Comparison of ENCODE assay signal across 7 mouse cellular contexts in the genomic region with DNA sequence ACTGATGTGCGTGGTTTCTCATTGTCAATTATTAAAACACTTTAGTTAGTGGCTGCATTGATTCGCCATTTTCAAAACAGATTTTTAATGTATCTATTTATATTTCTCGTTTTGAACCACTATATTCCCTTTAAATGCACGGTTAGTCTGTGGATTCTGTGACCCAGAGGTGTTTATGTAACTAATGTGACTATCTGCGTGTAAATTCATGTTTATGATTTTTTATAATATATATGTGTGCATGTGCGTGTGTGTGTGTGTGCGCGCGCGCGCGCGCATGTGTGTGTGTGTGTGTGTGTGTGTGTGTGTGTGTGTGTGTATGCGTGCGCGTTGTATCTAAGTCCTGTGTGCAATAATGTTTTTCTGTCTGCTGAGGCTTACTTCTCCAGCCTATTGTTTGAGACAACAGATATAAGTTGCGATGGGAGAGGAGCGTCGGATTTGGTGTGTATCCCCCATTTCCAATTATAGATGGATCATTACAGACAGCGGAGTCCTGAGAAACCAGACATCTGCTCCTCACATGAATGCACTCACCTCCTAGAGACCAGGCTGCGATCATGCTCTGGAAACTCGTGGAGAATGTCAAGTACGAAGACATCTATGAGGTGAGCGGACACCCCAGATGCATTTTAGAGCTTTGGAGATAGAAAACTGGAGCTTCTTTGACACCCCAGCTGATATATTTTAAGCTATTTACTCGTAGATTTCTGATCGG. TPM values are rescaled to one million over a fixed set of nuclear protein-coding genes. Genes with fewer than 3 reads are reported as not detected.
DNase-seq lines count a peak whose midpoint lies in the region; ATAC-seq and TF ChIP-seq lines count a peak whose summit lies in the region.

TSS of gene Tfap2b (plus strand) at position 274 of the 718 bp plus-strand sequence.

- H3K9me3 ChIP-seq in lung, embryonic 16.5 days (ENCODE audit: control insufficient read depth, low read length) = no peaks in the 10 kb centered on the region
- no peaks in the 10 kb centered on the region for H3K9me3 ChIP-seq in forebrain, embryonic 12.5 days
- H3K9me3 ChIP-seq in limb, embryonic 14.5 days (ENCODE audit: control insufficient read depth, low read length) = no peaks in the 10 kb centered on the region
- no peaks in the 10 kb centered on the region for H3K9me3 ChIP-seq in stomach, postnatal 0 days (ENCODE audit: control insufficient read depth, low read length)

- no peak within 1 kb of the TSS for H3K9ac ChIP-seq in lung, embryonic 16.5 days (ENCODE audit: low read length)
- peak within 1 kb of the TSS; percentile 44; the same call in 1 of the 2 replicates for H3K9ac ChIP-seq in forebrain, embryonic 12.5 days
- peak within 1 kb of the TSS; percentile 84 for H3K9ac ChIP-seq in limb, embryonic 14.5 days (ENCODE audit: low read depth, low read length, severe bottlenecking)
- no peak within 1 kb of the TSS for H3K9ac ChIP-seq in stomach, postnatal 0 days (ENCODE audit: low read length)

- DNase-seq in lung, postnatal 10 days = no peak
- DNase-seq in limb, embryonic 14.5 days (ENCODE audit: low spot score) = peak; percentile 15
- DNase-seq in stomach, postnatal 0 days (ENCODE audit: low spot score) = no peak
- DNase-seq in layer of hippocampus, postnatal 10 days (ENCODE audit: low spot score in 2 of 2) = no peak
- no peak for DNase-seq in spleen, postnatal 4 days (ENCODE audit: low spot score in 2 of 2)

- peaks cover 55% of the 10 kb centered on the region for H3K27me3 ChIP-seq in lung, embryonic 16.5 days (ENCODE audit: control insufficient read depth, insufficient read depth, low read depth, low read length)
- peaks cover 65% of the 10 kb centered on the region for H3K27me3 ChIP-seq in forebrain, embryonic 12.5 days
- H3K27me3 ChIP-seq in limb, embryonic 14.5 days (ENCODE audit: control insufficient read depth, insufficient read depth, low read length) = peaks cover 45% of the 10 kb centered on the region
- no peaks in the 10 kb centered on the region; the same call in 1 of the 2 replicates for H3K27me3 ChIP-seq in stomach, postnatal 0 days (ENCODE audit: control insufficient read depth, insufficient read depth, low read length)

- H3K36me3 ChIP-seq in lung, embryonic 16.5 days (ENCODE audit: control insufficient read depth, insufficient read depth, low read length) = no peaks in the 10 kb centered on the region
- H3K36me3 ChIP-seq in forebrain, embryonic 12.5 days (replicated peaks) = no peaks in the 10 kb centered on the region
- no peaks in the 10 kb centered on the region for H3K36me3 ChIP-seq in limb, embryonic 14.5 days (ENCODE audit: control insufficient read depth, insufficient read depth, low read length)
- H3K36me3 ChIP-seq in stomach, postnatal 0 days (ENCODE audit: control insufficient read depth, insufficient read depth, low read length) = no peaks in the 10 kb centered on the region

- no peak within 1 kb of the TSS for H3K27ac ChIP-seq in lung, embryonic 16.5 days (ENCODE audit: low read length)
- H3K27ac ChIP-seq in forebrain, embryonic 12.5 days = peak within 1 kb of the TSS; percentile 56; the same call in 1 of the 2 replicates
- peak within 1 kb of the TSS; percentile 86 for H3K27ac ChIP-seq in limb, embryonic 14.5 days (replicated peaks; ENCODE audit: low read depth, low read length)
- no peak within 1 kb of the TSS for H3K27ac ChIP-seq in stomach, postnatal 0 days (replicated peaks)

- TF ChIP-seq POLR2A in limb, embryonic 14.5 days (IDR thresholded peaks at IDR 0.05; ENCODE audit: borderline replicate concordance, extremely low read depth, insufficient read depth, insufficient read length) = no peak

- peaks cover 3% of the 10 kb centered on the region; the same call in 1 of the 2 replicates for H3K4me1 ChIP-seq in lung, embryonic 16.5 days (replicated peaks; ENCODE audit: control insufficient read depth, insufficient read depth, low read length)
- H3K4me1 ChIP-seq in forebrain, embryonic 12.5 days = no peaks in the 10 kb centered on the region
- H3K4me1 ChIP-seq in limb, embryonic 14.5 days (ENCODE audit: control insufficient read depth, insufficient read depth, low read length) = no peaks in the 10 kb centered on the region
- no peaks in the 10 kb centered on the region for H3K4me1 ChIP-seq in stomach, postnatal 0 days (replicated peaks; ENCODE audit: control insufficient read depth, insufficient read depth)

- no peak for TF ChIP-seq CTCF in stomach, postnatal 0 days (IDR thresholded peaks at IDR 0.05; ENCODE audit: low read depth)

- H3K4me2 ChIP-seq in lung, embryonic 16.5 days (ENCODE audit: low read depth, low read length) = peak within 1 kb of the TSS; percentile 41
- H3K4me2 ChIP-seq in forebrain, embryonic 12.5 days = peak within 1 kb of the TSS; percentile 32
- H3K4me2 ChIP-seq in limb, embryonic 14.5 days (replicated peaks; ENCODE audit: low read depth, low read length, severe bottlenecking) = peak within 1 kb of the TSS; percentile 51
- H3K4me2 ChIP-seq in stomach, postnatal 0 days (replicated peaks; ENCODE audit: low read depth) = peak within 1 kb of the TSS; percentile 44

- peak within 1 kb of the TSS; percentile 27 for H3K4me3 ChIP-seq in lung, embryonic 16.5 days (ENCODE audit: low read length)
- H3K4me3 ChIP-seq in forebrain, embryonic 12.5 days (replicated peaks) = peak within 1 kb of the TSS; percentile 31
- peak within 1 kb of the TSS; percentile 45 for H3K4me3 ChIP-seq in limb, embryonic 14.5 days (replicated peaks; ENCODE audit: low read length)
- peak within 1 kb of the TSS; percentile 28 for H3K4me3 ChIP-seq in stomach, postnatal 0 days (ENCODE audit: low read depth, low read length)

- 2% methylated on average over 26 of the region's 26 CpGs for WGBS in lung, embryonic 16.5 days
- under 1% methylated on average over 26 of the region's 26 CpGs for WGBS in forebrain, embryonic 12.5 days
- WGBS in limb, embryonic 14.5 days = 3% methylated on average over 26 of the region's 26 CpGs
- 4% methylated on average over 26 of the region's 26 CpGs for WGBS in stomach, postnatal 0 days

- TF ChIP-seq EP300 in stomach, postnatal 0 days (optimal IDR thresholded peaks at IDR 0.05) = no peak

- no peak for ATAC-seq in lung, embryonic 16.5 days (ENCODE audit: low read depth)
- 0 out of 2 replicates have a peak, but pooled peaks have one; percentile 45 for ATAC-seq in forebrain, embryonic 12.5 days (ENCODE audit: low FRiP score)
- ATAC-seq in limb, embryonic 14.5 days (ENCODE audit: low FRiP score, low read depth) = no peak
- ATAC-seq in stomach, postnatal 0 days (ENCODE audit: low FRiP score, low TSS enrichment) = no peak

RNA-seq across cellular contexts. Expression of gene Tfap2b, which starts in this region (rescaled TPM):
- polyA plus RNA-seq in lung, embryonic 16.5 days (2015; fragmentation: Nextera tagmentation; extraction: Ambion mirVana) = 0.13 and 0.19 TPM in 2 replicates
- 11.3 and 21.0 TPM in 2 replicates for polyA plus RNA-seq in forebrain, embryonic 12.5 days (2016; fragmentation: Nextera tagmentation; extraction: Ambion mirVana)
- 43.2 and 64.9 TPM in 2 replicates for polyA plus RNA-seq in limb, embryonic 14.5 days (2012; rRNA removed)
- 42.4 and 52.7 TPM in 2 replicates for polyA plus RNA-seq in limb, embryonic 14.5 days (2014; fragmentation: Nextera tagmentation; extraction: Ambion mirVana)
- polyA plus RNA-seq in stomach, postnatal 0 days (2015; fragmentation: Nextera tagmentation; extraction: Ambion mirVana) = 0.12 TPM in 1 of 2 replicates, not detected in the other
- under 1 TPM; 0.11 to 0.50 TPM for total RNA-seq in layer of hippocampus, postnatal 10 days (2021)

Comparison
In these comparisons a context has a peak if more than half of its experiments do, and no peak if none do; other contexts are left out.
1. RNA of gene Tfap2b (polyA plus RNA-seq): 42.4 to 64.9 TPM in limb, embryonic 14.5 days and 11.3 to 21.0 TPM in forebrain, embryonic 12.5 days; 0.13 to 0.19 TPM in lung, embryonic 16.5 days and 0.12 TPM in stomach, postnatal 0 days; every median in the first group is over 10 times any median in the second.
2. H3K27ac ChIP-seq: peak in forebrain, embryonic 12.5 days (single experiment) and limb, embryonic 14.5 days (single experiment); none in lung, embryonic 16.5 days (single experiment) and stomach, postnatal 0 days (single experiment).
3. H3K9ac ChIP-seq: peak in forebrain, embryonic 12.5 days (single experiment) and limb, embryonic 14.5 days (single experiment); none in lung, embryonic 16.5 days (single experiment) and stomach, postnatal 0 days (single experiment).
4. Peak in every context shown above with its lines, with median percentiles within 50 percentile points of each other: H3K4me2 ChIP-seq and H3K4me3 ChIP-seq.